Mouse (Mus musculus): ENCODE data around the gene Zbtb45. TPM values are rescaled to one million over a fixed set of nuclear protein-coding genes. Genes with fewer than 3 reads are reported as not detected.

The Zbtb45 gene
- polyA plus RNA-seq, 1 experiment from 2014 or later, result 29.8 TPM

GRCm38 (mm10) chr7:13034148-13034977 lies 24.5 kb upstream of the Zbtb45 start, which contains the start of gene Chmp2a:
Gene Chmp2a (minus strand): TSS chr7:13034807.
- WGBS, result under 1% methylated on average over 45 of the region's 45 CpGs
- DNase-seq (peak; percentile 98), ATAC-seq (ENCODE audit: insufficient read depth) (peak; percentile 72)
- peak within 1 kb of the TSS; percentile 89 for H3K27ac ChIP-seq (ENCODE audit: low read depth)
- H3K9ac ChIP-seq, result peak within 1 kb of the TSS; percentile 80
- H3K36me3 ChIP-seq (ENCODE audit: insufficient read depth), result peaks cover 64% of the 10 kb centered on the region
- peak within 1 kb of the TSS; percentile 63 for H3K4me3 ChIP-seq (ENCODE audit: low read depth, low read length)
- no peaks in the 10 kb centered on the region for H3K9me3 ChIP-seq (ENCODE audit: low read depth, low read length)
- no peaks in the 10 kb centered on the region for H3K27me3 ChIP-seq (ENCODE audit: insufficient read depth, low read length)
- no peak for TF ChIP-seq CTCF (IDR thresholded peaks at IDR 0.05; ENCODE audit: low read depth)
- H3K4me2 ChIP-seq, result peak within 1 kb of the TSS; percentile 90
- H3K4me1 ChIP-seq (ENCODE audit: insufficient read depth), result no peaks in the 10 kb centered on the region

- 43% methylated on average over 13 of the region's 13 CpGs for WGBS
Observed at GRCm38 (mm10) chr7:13033451-13034147, 23.8 kb upstream of the Zbtb45 start.

GRCm38 (mm10) chr7:13032541-13032940 lies 22.7 kb upstream of the Zbtb45 start:
- peaks cover 82% of the 10 kb centered on the region for H3K36me3 ChIP-seq (ENCODE audit: insufficient read depth)
- H3K9ac ChIP-seq, result no peak overlapping the region
- H3K27me3 ChIP-seq (ENCODE audit: insufficient read depth, low read length), result no peaks in the 10 kb centered on the region
- no peak for DNase-seq
- H3K27ac ChIP-seq (ENCODE audit: low read depth), result no peak overlapping the region
- no peak for ATAC-seq (ENCODE audit: insufficient read depth)
- 85% methylated on average over 7 of the region's 7 CpGs for WGBS
- no peaks in the 10 kb centered on the region for H3K9me3 ChIP-seq (ENCODE audit: low read depth, low read length)
- no peak for TF ChIP-seq CTCF (IDR thresholded peaks at IDR 0.05; ENCODE audit: low read depth)
- H3K4me2 ChIP-seq, result no peak overlapping the region
- no peaks in the 10 kb centered on the region for H3K4me1 ChIP-seq (ENCODE audit: insufficient read depth)
- no peak overlapping the region for H3K4me3 ChIP-seq (ENCODE audit: low read depth, low read length)

More at GRCm38 (mm10) chr7:13033451-13034147, 23.8 kb upstream of the Zbtb45 start:
- Histone ChIP-seq H3K9me3 (ENCODE audit: low read depth, low read length) (no peaks in the 10 kb centered on the region), H3K4me2 (peak overlapping the region; percentile 90), H3K27me3 (ENCODE audit: insufficient read depth, low read length) (no peaks in the 10 kb centered on the region), H3K36me3 (ENCODE audit: insufficient read depth) (peaks cover 71% of the 10 kb centered on the region), H3K4me1 (ENCODE audit: insufficient read depth) (no peaks in the 10 kb centered on the region), H3K27ac (ENCODE audit: low read depth) (peak overlapping the region; percentile 89), H3K4me3 (ENCODE audit: low read depth, low read length) (peak overlapping the region; percentile 63), H3K9ac (peak overlapping the region; percentile 80)
- ATAC-seq (ENCODE audit: insufficient read depth) (no peak), DNase-seq (no peak)
- no peak for TF ChIP-seq CTCF (IDR thresholded peaks at IDR 0.05; ENCODE audit: low read depth)

GRCm38 (mm10) chr7:13031983-13032382 lies 22.1 kb upstream of the Zbtb45 start:
- WGBS, result 82% methylated on average over 2 of the region's 2 CpGs
- Histone ChIP-seq H3K4me1 (ENCODE audit: insufficient read depth) (no peaks in the 10 kb centered on the region), H3K9me3 (ENCODE audit: low read depth, low read length) (no peaks in the 10 kb centered on the region), H3K4me2 (no peak overlapping the region), H3K9ac (no peak overlapping the region), H3K27me3 (ENCODE audit: insufficient read depth, low read length) (no peaks in the 10 kb centered on the region), H3K4me3 (ENCODE audit: low read depth, low read length) (no peak overlapping the region), H3K27ac (ENCODE audit: low read depth) (no peak overlapping the region), H3K36me3 (ENCODE audit: insufficient read depth) (peaks cover 87% of the 10 kb centered on the region)
- TF ChIP-seq CTCF (IDR thresholded peaks at IDR 0.05; ENCODE audit: low read depth), result no peak
- no peak for ATAC-seq (ENCODE audit: insufficient read depth)
- no peak for DNase-seq

GRCm38 (mm10) chr7:13031069-13031468 lies 21.2 kb upstream of the Zbtb45 start:
- H3K36me3 ChIP-seq (ENCODE audit: insufficient read depth), result peaks cover 92% of the 10 kb centered on the region
- ATAC-seq (ENCODE audit: insufficient read depth) (no peak), DNase-seq (peak; percentile 58)
- H3K4me2 ChIP-seq, result no peak overlapping the region
- 75% methylated on average over 5 of the region's 5 CpGs for WGBS
- no peak overlapping the region for H3K27ac ChIP-seq (ENCODE audit: low read depth)
- no peaks in the 10 kb centered on the region for H3K9me3 ChIP-seq (ENCODE audit: low read depth, low read length)
- H3K4me1 ChIP-seq (ENCODE audit: insufficient read depth), result no peaks in the 10 kb centered on the region
- H3K4me3 ChIP-seq (ENCODE audit: low read depth, low read length), result no peak overlapping the region
- H3K9ac ChIP-seq, result no peak overlapping the region
- H3K27me3 ChIP-seq (ENCODE audit: insufficient read depth, low read length), result no peaks in the 10 kb centered on the region
- peak; percentile 47 for TF ChIP-seq CTCF (IDR thresholded peaks at IDR 0.05; ENCODE audit: low read depth)

GRCm38 (mm10) chr7:13028986-13029385 lies 19.2 kb upstream of the Zbtb45 start:
- peaks cover 89% of the 10 kb centered on the region for H3K36me3 ChIP-seq (ENCODE audit: insufficient read depth)
- no peak overlapping the region for H3K4me2 ChIP-seq
- WGBS, result 93% methylated on average over 4 of the region's 4 CpGs
- H3K9me3 ChIP-seq (ENCODE audit: low read depth, low read length), result no peaks in the 10 kb centered on the region
- no peak overlapping the region for H3K9ac ChIP-seq
- H3K4me1 ChIP-seq (ENCODE audit: insufficient read depth), result no peaks in the 10 kb centered on the region
- no peak for ATAC-seq (ENCODE audit: insufficient read depth)
- no peak overlapping the region for H3K27ac ChIP-seq (ENCODE audit: low read depth)
- 0 out of 2 replicates have a peak overlapping the region, but pooled peaks have one; percentile 2 for H3K4me3 ChIP-seq (ENCODE audit: low read depth, low read length)
- no peak for TF ChIP-seq CTCF (IDR thresholded peaks at IDR 0.05; ENCODE audit: low read depth)
- H3K27me3 ChIP-seq (ENCODE audit: insufficient read depth, low read length), result no peaks in the 10 kb centered on the region
- DNase-seq, result no peak
